In genomic region chr12:95667296-95667695, GRCm38 (mm10) we compare ENCODE assay signal across 33 mouse cellular contexts.
"Had no signal": no experiment of that assay in that cellular context is flagged by ENCODE, and none has a peak within 500 bp of the region (broad histone marks: within the 10 kb centered on the region; RNA-seq: fewer than 3 reads in every experiment).

No protein-coding gene starts in this region.

- H3K27ac ChIP-seq: heart, embryonic 10.5 days; heart, embryonic 13.5 days; heart, embryonic 15.5 days; hindbrain, embryonic 10.5 days; hindbrain, embryonic 12.5 days; hindbrain, embryonic 13.5 days; hindbrain, embryonic 14.5 days; hindbrain, embryonic 15.5 days; hindbrain, postnatal 0 days; kidney, embryonic 15.5 days; kidney, postnatal 0 days; layer of hippocampus, adult 2 months; left cerebral cortex, adult 2 months had no signal

- H3K9ac ChIP-seq: heart, embryonic 12.5 days; heart, embryonic 13.5 days; heart, embryonic 15.5 days; hindbrain, embryonic 12.5 days; hindbrain, embryonic 13.5 days; hindbrain, embryonic 14.5 days; hindbrain, embryonic 15.5 days; kidney, embryonic 15.5 days had no signal

- DNase-seq: heart, postnatal 10 days; heart, postnatal 14 days; heart, postnatal 36 days; heart, postnatal 4 days; kidney, adult 11 months; kidney, adult 18-20 months; kidney, adult 2 months; kidney, adult 8-10 months; kidney, adult 9 months; kidney, postnatal 10 days; kidney, postnatal 14 days; kidney, postnatal 25 days; kidney, postnatal 36 days; kidney, postnatal 4 days; layer of hippocampus, adult 9-11 months; layer of hippocampus, postnatal 36 days had no signal

- H3K27me3 ChIP-seq: heart, embryonic 12.5 days; heart, embryonic 13.5 days; heart, embryonic 15.5 days; hindbrain, embryonic 12.5 days; hindbrain, embryonic 13.5 days; hindbrain, embryonic 15.5 days; kidney, embryonic 15.5 days had no signal

- H3K4me1 ChIP-seq: heart, embryonic 10.5 days; heart, embryonic 12.5 days; heart, embryonic 13.5 days; heart, embryonic 15.5 days; hindbrain, embryonic 10.5 days; hindbrain, embryonic 12.5 days; hindbrain, embryonic 13.5 days; hindbrain, embryonic 15.5 days; kidney, embryonic 15.5 days had no signal

- H3K36me3 ChIP-seq: heart, embryonic 10.5 days; heart, embryonic 12.5 days; heart, embryonic 13.5 days; heart, embryonic 15.5 days; hindbrain, embryonic 10.5 days; hindbrain, embryonic 12.5 days; hindbrain, embryonic 13.5 days; hindbrain, embryonic 15.5 days; kidney, embryonic 15.5 days had no signal

- H3K9me3 ChIP-seq: heart, embryonic 10.5 days; heart, embryonic 12.5 days; heart, embryonic 13.5 days; heart, embryonic 15.5 days; hindbrain, embryonic 10.5 days; hindbrain, embryonic 12.5 days; hindbrain, embryonic 13.5 days; hindbrain, embryonic 15.5 days; kidney, embryonic 15.5 days had no signal

- ATAC-seq: hindbrain, embryonic 16.5 days; hindbrain, postnatal 0 days; inflammation-experienced regulatory T-cells, adult 6 months had no signal

- H3K4me3 ChIP-seq: heart, embryonic 10.5 days; heart, embryonic 12.5 days; heart, embryonic 13.5 days; heart, embryonic 15.5 days; hindbrain, embryonic 10.5 days; hindbrain, embryonic 12.5 days; hindbrain, embryonic 13.5 days; hindbrain, embryonic 15.5 days; kidney, embryonic 15.5 days; layer of hippocampus, adult 2 months; left cerebral cortex, adult 2 months had no signal

- H3K4me2 ChIP-seq: heart, embryonic 11.5 days; heart, embryonic 12.5 days; heart, embryonic 13.5 days; heart, embryonic 15.5 days; hindbrain, embryonic 12.5 days; hindbrain, embryonic 13.5 days; hindbrain, embryonic 14.5 days; hindbrain, embryonic 15.5 days; kidney, embryonic 15.5 days had no signal
